Mouse (Mus musculus) hindbrain, embryonic 14.5 days (tissue): ENCODE data around the gene Snupn. TPM values are rescaled to one million over a fixed set of nuclear protein-coding genes. Genes with fewer than 3 reads are reported as not detected.
A peak's percentile ranks its signal among the peaks of the same experiment; 100 is the strongest.
"Not testable (repeated sequence)": the region's sequence is repeated elsewhere in the genome, so short reads cannot be mapped to it uniquely, and the experiment has no call there.

Experiments used
- ATAC-seq: fragments of 200-750 bp; cut with Nextera tagmentation; 2 replicates; pipeline ENCODE4 v1.8.0; 2017; ENCODE audit warnings: moderate number of reproducible peaks, mild to moderate bottlenecking, moderate TSS enrichment, moderate library complexity; ENCODE audit not compliant: low FRiP score
- DNase-seq: peaks from one replicate; pipeline ENCODE4 v3.0.0-alpha.2; 2015; ENCODE audit warnings: low spot score
- H3K27ac ChIP-seq: fragments of 300-500 bp; sonication (generic); 2 replicates; pipeline ENCODE4 v1.5.1; 2014; ENCODE audit warnings: mild to moderate bottlenecking, moderate library complexity
- H3K27me3 ChIP-seq: fragments of 300-500 bp; sonication (generic); 2 replicates; pipeline ENCODE4 v1.6.1; 2014; ENCODE audit warnings: mild to moderate bottlenecking, low read length, mixed read lengths; ENCODE audit not compliant: control insufficient read depth, insufficient read depth
- H3K36me3 ChIP-seq: fragments of 300-500 bp; sonication (generic); replicated peaks from 2 replicates; pipeline ENCODE4 v1.6.1; 2014; ENCODE audit not compliant: control insufficient read depth, insufficient read depth
- H3K4me1 ChIP-seq: fragments of 300-500 bp; sonication (generic); replicated peaks from 2 replicates; pipeline ENCODE4 v1.6.1; 2014; ENCODE audit warnings: antibody characterized with exemption, low read length, mixed read lengths; ENCODE audit not compliant: control insufficient read depth, insufficient read depth
- H3K4me2 ChIP-seq: fragments of 300-500 bp; sonication (generic); replicated peaks from 2 replicates; pipeline ENCODE4 v1.6.1; 2014; ENCODE audit warnings: mild to moderate bottlenecking, moderate library complexity
- H3K4me3 ChIP-seq: fragments of 300-500 bp; sonication (generic); replicated peaks from 2 replicates; pipeline ENCODE4 v1.5.1; 2014; ENCODE audit warnings: mild to moderate bottlenecking, low read length
- H3K9ac ChIP-seq: fragments of 300-500 bp; sonication (generic); 2 replicates; pipeline ENCODE4 v1.6.1; 2014
- H3K9me3 ChIP-seq: fragments of 300-500 bp; sonication (generic); 2 replicates; pipeline ENCODE4 v1.6.1; 2016; ENCODE audit warnings: low read length; ENCODE audit not compliant: control insufficient read depth
- WGBS: fragments of 180-500 bp; shearing (Covaris S2); extraction: QIAGEN DNeasy Blood & Tissue Kit; methylation state at CpG from one replicate; pipeline ENCODE4 v1.1.7; 2014; 5-methylcytosine and 5-hydroxymethylcytosine counted together
- polyA plus RNA-seq: library from polyadenylated mRNA; unstranded; fragments of >200 nt; fragmentation: Nextera tagmentation; extraction: Ambion mirVana; gene quantifications from 2 replicates; pipeline ENCODE4 v1.2.1, GENCODE M21; 2014

The Snupn gene
- polyA plus RNA-seq, 1 experiment from 2014 or later: 23.4 TPM

DNA sequence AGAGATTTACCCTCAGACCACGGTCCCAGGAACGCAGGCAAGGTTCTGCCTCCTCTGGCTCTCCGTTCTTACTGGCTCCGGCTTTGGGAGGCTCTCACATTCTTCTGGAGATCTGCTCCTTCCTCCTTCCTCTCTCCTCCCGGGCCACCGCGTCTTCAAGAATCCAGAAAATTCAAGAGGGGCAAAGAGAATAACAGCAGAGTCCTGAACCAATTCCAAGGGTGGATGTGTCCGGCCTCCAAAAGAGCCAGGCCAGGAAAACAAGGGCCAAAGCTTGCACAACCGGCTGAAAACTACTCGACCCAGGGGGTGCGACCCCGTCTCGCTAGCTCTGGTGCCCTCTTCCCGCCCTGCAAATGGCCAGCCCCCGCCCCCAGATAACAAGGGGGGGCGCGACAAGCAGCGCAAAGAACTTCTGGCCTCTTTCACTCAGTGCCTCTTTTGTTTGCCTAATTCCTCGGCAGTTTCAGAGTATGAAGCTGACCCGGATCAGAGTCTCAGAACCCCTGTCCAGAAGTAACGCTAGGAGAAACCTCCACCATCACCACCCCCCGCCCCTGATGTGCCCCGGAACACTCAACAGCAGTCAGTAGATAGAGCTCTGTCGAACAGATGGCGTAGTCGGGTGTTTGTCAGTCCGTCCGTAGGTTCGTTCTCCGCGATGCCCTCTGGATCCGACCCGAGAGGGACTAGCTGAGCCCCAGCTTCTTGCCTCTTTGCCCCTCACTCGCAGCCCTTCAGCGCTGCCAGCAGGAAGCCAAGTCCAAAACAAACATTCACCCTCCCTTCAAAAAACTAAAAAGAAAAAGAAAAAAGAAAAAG lies 23.3 kb upstream of the Snupn start:
- Histone ChIP-seq H3K27ac (peak overlapping the region; percentile 66), H3K9ac (peak overlapping the region; percentile 65), H3K4me1 (peaks cover 5% of the 10 kb centered on the region; the same call in 1 of the 2 replicates), H3K36me3 (no peaks in the 10 kb centered on the region), H3K4me3 (peak overlapping the region; percentile 58), H3K27me3 (peaks cover 12% of the 10 kb centered on the region; the same call in 1 of the 2 replicates), H3K9me3 (no peaks in the 10 kb centered on the region), H3K4me2 (peak overlapping the region; percentile 80)
- ATAC-seq (0 out of 2 replicates have a peak, but pooled peaks have one; percentile 18), DNase-seq (peak; percentile 26)
- WGBS: under 1% methylated on average over 35 of the region's 35 CpGs

DNA sequence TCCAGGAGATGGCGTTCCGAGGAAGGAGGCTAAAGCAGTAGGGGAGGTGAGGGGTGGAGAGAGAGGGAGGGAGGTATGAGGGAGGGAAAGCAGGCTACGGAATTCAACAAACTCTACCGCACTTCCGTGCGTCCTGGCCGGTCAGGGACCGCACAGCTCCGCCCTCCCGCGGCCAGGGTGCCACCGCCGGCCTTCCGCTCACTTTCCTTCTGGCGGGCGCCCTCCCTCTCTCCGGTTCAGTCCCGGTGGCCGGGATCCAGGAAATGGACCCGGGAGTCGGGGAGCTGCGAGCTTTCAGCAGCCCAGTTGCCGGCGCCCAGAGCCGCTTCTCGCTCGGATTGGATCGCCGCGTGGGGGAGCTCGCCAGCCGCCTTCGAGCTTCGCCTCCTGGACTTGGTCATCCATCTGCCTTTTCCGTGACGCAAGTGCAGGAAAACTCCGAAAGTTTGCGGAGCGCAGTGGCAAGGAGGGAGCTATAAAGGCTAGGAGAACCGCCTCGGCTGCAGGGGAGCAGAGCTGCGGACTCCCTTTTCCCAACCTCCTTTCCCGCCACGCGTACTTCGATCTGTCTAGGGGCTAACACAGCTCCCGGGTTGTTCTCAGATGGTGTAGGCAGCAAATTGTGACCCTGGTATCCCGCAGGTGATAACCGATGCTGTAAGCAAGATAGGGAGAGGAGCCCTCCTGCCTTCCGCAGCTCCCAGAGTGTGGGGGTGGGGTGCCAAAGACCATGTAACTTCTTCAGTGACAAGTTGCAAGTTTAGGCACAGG lies 22.5 kb upstream of the Snupn start, which contains the start of gene Snx33:
Gene Snx33, minus strand, starts transcription at position 331 of the 771 bp plus-strand sequence.
- Histone ChIP-seq H3K36me3 (no peaks in the 10 kb centered on the region), H3K4me1 (peaks cover 5% of the 10 kb centered on the region; the same call in 1 of the 2 replicates), H3K4me2 (peak within 1 kb of the TSS; percentile 80), H3K9me3 (no peaks in the 10 kb centered on the region), H3K27me3 (peaks cover 12% of the 10 kb centered on the region; the same call in 1 of the 2 replicates), H3K9ac (peak within 1 kb of the TSS; percentile 65), H3K4me3 (peak within 1 kb of the TSS; percentile 58), H3K27ac (peak within 1 kb of the TSS; percentile 66)
- ATAC-seq (peak; percentile 80), DNase-seq (peak; percentile 83)
- WGBS: under 1% methylated on average over 46 of the region's 50 CpGs

GRCm38 (mm10) chr9:56929496-56929895 lies 21.2 kb upstream of the Snupn start:
- H3K9ac ChIP-seq: no peak overlapping the region
- H3K27me3 ChIP-seq: peaks cover 12% of the 10 kb centered on the region; the same call in 1 of the 2 replicates
- no peak overlapping the region for H3K27ac ChIP-seq
- 70% methylated on average over 4 of the region's 4 CpGs for WGBS
- no peak for DNase-seq
- ATAC-seq: no peak
- peaks cover 5% of the 10 kb centered on the region; the same call in 1 of the 2 replicates for H3K4me1 ChIP-seq
- no peaks in the 10 kb centered on the region for H3K9me3 ChIP-seq
- no peak overlapping the region for H3K4me2 ChIP-seq
- no peaks in the 10 kb centered on the region for H3K36me3 ChIP-seq
- no peak overlapping the region for H3K4me3 ChIP-seq

DNA sequence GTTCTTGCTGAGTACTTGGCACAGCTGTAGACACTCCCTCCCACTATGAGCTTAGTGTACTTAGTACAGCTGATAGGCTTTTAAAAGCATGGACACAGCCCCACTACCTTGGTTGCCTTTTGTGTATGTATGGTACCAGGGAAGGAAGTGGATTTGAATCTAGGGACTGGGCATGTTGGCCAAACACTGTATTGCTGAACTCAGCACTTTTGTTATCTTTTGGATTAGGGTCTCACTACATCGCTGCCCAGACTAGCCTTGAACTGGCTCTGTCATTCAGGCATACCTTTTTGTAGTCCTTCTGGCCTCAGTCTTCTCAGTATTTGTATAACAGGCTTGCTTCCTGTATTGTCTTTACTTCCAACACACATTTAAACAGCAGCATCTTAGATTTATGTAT lies 20.1 kb upstream of the Snupn start:
- WGBS: 77% methylated on average over 1 of the region's 1 CpGs
- no peak for DNase-seq
- ATAC-seq: no peak
- Histone ChIP-seq H3K4me1 (no peaks in the 10 kb centered on the region; the same call in 1 of the 2 replicates), H3K4me2 (no peak overlapping the region), H3K4me3 (no peak overlapping the region), H3K9ac (no peak overlapping the region), H3K27ac (no peak overlapping the region), H3K9me3 (no peaks in the 10 kb centered on the region), H3K27me3 (peaks cover 12% of the 10 kb centered on the region; the same call in 1 of the 2 replicates), H3K36me3 (no peaks in the 10 kb centered on the region)

DNA sequence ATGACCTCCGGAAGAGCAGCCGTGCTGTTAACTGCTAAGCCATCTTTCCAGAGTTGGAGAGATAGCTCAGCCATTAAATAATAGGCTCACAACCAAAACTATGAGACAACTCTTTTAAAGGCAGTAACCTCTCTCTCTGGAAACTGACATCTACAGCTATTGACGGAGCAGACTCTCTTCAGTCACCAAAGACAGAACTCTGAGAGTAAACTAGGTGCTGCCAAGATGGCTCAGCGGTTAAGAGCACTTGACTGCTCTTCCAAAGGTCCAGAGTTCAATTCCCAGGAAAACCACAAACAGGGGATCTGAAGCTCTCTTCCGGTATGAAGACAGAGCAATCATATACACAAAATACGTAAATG lies 13.8 kb upstream of the Snupn start:
- H3K4me2 ChIP-seq: peak overlapping the region; percentile 76
- no peaks in the 10 kb centered on the region for H3K36me3 ChIP-seq
- H3K27ac ChIP-seq: peak overlapping the region; percentile 43; the same call in 1 of the 2 replicates
- H3K27me3 ChIP-seq: no peaks in the 10 kb centered on the region
- H3K9me3 ChIP-seq: no peaks in the 10 kb centered on the region
- H3K9ac ChIP-seq: peak overlapping the region; percentile 50
- H3K4me1 ChIP-seq: peaks cover 16% of the 10 kb centered on the region
- DNase-seq (no peak), ATAC-seq (no peak; the same call in 1 of the 2 replicates)
- peak overlapping the region; percentile 70 for H3K4me3 ChIP-seq
- WGBS: 22% methylated on average over 6 of the region's 6 CpGs

DNA sequence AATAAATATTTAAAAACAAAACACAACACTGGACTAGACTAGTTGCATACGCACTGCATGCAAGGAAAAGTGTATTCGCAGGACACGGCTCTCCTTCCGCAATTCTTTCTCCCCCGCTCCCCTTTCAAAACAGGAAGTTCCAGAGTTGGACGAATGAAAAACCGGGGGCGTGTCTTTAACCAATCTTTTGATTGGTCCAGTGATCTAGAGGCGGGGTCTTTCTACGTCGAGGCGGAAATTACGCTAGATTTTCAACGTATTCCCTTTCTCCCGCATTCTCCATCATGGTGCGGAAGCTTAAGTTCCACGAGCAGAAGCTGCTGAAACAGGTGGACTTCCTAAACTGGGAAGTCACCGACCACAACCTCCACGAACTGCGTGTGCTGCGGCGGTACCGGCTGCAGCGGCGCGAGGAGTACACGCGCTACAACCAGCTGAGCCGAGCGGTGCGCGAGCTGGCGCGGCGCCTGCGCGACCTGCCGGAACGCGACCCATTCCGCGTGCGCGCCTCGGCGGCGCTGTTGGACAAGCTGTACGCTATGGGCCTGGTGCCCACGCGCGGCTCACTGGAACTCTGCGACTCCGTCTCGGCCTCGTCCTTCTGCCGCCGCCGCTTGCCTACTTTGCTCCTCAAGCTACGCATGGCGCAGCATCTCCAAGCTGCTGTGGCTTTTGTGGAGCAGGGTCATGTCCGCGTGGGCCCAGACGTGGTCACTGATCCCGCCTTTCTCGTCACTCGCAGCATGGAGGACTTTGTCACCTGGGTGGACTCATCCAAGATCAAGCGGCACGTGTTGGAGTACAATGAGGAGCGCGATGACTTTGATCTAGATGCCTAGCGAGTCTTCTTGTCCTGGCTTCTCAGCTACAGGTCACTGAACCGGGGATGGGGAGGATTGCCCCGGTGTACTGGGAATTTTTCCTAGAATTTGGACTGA lies 13.2 kb upstream of the Snupn start, which contains the start of gene Imp3:
Gene Imp3, plus strand, starts transcription at position 253 of the 938 bp plus-strand sequence.
- Histone ChIP-seq H3K36me3 (no peaks in the 10 kb centered on the region), H3K4me3 (peak within 1 kb of the TSS; percentile 70), H3K4me2 (peak within 1 kb of the TSS; percentile 76), H3K27me3 (no peaks in the 10 kb centered on the region), H3K4me1 (peaks cover 16% of the 10 kb centered on the region), H3K9me3 (no peaks in the 10 kb centered on the region), H3K27ac (peak within 1 kb of the TSS; percentile 90), H3K9ac (peak within 1 kb of the TSS; percentile 76)
- under 1% methylated on average over 72 of the region's 73 CpGs for WGBS
- DNase-seq (peak; percentile 97), ATAC-seq (peak; percentile 97)

- Histone ChIP-seq H3K9ac (peak overlapping the region; percentile 76), H3K4me1 (peaks cover 16% of the 10 kb centered on the region), H3K27ac (no peak overlapping the region), H3K27me3 (no peaks in the 10 kb centered on the region), H3K9me3 (no peaks in the 10 kb centered on the region), H3K4me3 (peak overlapping the region; percentile 70), H3K4me2 (peak overlapping the region; percentile 76), H3K36me3 (no peaks in the 10 kb centered on the region)
- no peak for ATAC-seq
- DNase-seq: no peak
- WGBS: 10% methylated on average over 7 of the region's 7 CpGs
Measured at GRCm38 (mm10) chr9:56938374-56938773, 12.3 kb upstream of the Snupn start.

- H3K4me3 ChIP-seq, H3K27me3 ChIP-seq, H3K27ac ChIP-seq, H3K9me3 ChIP-seq, H3K36me3 ChIP-seq, H3K4me2 ChIP-seq, ATAC-seq, H3K9ac ChIP-seq: not testable (repeated sequence)
- peaks cover 11% of the 10 kb centered on the region for H3K4me1 ChIP-seq
- 23% methylated on average over 3 of the region's 3 CpGs for WGBS
- peak; percentile 56 for DNase-seq
Measured at GRCm38 (mm10) chr9:56947481-56947880, 3.2 kb upstream of the Snupn start.
